Mouse (Mus musculus) brain, adult 2 months (tissue): ENCODE data around the gene Mogat2.

Experiments
- DNase-seq: peaks from one replicate; pipeline ENCODE4 v3.0.0; 2011; ENCODE audit warnings: low read depth, low spot score

Mogat2 gene

DNA sequence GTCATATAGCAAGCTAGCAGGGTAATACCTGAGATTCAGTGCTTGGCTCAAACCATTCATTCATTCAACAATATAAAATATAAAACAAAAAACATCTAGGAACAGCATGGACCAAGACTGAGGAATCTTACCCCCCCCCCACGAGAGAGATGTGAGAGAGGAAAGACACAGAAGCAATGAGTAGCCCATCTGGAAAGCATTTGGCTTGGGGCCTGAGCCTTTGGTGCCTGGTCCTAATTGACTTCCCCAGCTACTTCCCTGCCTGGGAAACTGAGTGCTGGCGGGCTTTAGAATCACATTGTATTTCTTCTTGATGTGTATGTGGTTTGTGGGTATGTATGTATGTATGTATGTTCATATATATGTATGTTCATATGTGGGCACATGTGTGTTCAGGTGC lies 2.8 kb downstream of the Mogat2 start:
- DNase-seq: no peak

DNA sequence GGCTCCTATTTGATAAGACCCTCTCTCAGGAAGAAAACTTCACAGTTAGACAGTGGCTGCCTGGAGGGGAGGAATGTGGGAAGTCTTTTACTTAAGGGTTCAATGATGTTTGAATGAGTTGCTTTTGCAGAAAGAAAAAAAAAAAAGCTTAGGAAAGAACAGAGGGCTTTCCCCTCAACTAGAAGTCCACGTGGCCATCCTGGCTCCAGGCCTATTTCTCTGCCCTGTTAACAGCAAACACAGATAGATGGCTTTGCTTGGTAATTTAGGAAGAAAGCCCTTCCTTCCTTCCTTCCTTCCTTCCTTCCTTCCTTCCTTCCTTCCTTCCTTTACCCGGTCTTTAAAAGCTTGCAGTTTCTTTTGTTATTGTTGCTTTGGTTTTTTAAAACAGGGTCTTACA lies 3.5 kb downstream of the Mogat2 start:
- DNase-seq: no peak

DNA sequence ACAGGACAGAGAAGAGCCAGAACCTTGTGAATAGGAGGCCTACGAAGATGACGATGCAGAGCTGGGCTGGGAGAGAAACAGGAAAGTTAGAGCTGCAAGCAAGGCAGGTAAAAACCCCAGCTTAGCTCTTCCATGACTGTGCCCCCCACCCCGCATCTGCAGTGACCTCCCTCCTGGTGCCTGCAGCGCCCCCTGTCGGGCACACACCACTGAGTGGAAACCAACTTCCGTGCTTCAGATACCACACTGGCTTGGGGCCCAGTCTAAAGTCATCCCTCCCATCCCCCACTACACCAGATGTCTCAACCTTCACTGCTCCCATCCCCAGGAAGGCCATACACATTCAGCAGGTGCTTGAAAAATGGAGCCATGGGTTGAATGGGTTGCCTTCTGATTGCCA lies 5.8 kb downstream of the Mogat2 start:
- DNase-seq: no peak

DNA sequence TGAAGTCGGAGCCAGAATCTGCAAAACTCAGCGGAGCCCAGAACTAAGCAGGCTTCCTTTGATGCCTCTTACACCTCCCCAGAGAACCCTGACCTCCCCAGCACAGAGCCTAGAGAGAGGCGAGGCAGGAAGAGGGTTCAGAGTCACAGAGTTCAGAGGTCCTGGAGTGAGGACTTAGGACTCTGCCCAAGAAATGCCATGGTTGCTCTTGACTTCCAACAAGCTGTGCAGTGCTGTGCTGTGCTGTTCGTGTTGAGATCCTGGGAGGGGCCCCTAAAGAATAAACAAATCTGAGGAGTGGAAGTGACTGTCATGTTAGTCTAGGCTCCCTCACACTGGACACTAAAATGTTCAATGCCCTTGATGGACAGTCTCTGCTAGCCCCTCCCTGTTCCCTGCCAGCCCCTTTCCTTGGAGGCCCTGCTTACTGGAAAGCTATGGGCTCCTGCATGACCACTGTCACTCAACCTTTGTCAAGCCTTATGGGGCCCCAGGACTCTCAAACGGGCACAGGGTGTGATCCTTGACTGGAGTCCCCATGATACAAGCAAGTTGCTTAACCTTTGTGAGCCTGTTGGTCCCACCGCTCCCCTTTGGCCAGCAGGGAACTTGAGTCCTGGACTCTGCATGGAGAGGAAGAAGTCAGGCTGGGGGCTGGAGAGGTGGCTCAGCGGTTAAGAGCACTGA lies 8.2 kb downstream of the Mogat2 start:
- no peak for DNase-seq

DNA sequence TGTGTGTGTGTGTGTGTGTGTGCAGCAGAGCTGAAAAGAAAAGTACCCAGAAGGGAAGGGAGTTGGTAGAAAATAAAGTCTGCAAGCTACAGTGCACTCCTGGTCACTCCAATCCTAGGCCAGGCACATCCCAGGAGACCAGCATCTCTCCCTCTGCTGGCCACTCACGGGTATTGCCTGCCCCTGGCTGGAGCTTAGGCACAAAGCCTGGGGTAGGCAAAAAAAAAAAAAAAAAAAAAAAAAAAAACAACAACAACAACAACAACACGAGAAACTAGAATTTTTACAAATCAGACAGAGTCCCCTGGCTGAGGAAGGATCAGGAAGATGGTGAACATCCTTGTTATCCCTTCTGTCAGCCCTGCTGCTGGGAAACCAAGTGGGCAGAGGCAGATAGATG lies 9.0 kb downstream of the Mogat2 start:
- peak; percentile 71 for DNase-seq

DNA sequence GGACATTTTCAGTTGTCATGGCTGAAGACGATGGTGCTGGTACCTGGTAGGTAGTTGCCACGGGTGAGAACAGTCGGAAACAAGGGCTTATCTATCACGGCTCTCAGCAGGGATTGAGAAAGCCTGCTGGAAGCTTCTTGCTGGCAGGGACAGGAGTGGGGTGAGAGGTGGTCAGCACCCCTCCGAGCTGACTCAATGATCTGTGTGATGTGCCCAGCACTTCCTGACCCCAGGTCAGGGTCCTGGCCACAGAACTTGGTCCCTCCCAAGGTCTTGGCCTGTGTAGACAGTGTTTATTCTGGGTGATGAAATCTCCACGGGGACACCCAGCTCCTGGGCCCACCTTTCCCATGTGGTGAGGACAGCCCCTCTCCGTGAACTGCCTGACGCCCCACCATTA lies 9.6 kb downstream of the Mogat2 start:
- no peak for DNase-seq

DNA sequence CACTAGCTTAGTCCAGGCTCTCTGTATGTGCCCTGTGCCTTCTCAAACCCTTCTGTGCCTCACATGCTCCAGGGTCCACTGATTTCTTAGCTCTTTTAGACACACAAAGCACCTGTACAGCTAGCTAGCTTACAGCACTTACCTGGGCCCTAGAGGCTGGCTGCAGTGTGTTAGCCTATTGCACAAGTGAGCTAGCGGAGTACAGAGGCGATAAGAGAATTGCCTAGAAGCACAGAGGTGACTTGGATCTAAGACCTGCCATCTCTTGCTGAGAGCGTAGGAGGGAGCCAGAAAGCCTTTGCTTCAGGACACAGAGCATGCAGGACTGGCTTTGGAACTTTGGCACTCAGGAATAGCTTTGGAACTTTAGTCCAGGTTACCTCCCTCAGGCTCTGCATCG lies 11.2 kb downstream of the Mogat2 start:
- no peak for DNase-seq

DNA sequence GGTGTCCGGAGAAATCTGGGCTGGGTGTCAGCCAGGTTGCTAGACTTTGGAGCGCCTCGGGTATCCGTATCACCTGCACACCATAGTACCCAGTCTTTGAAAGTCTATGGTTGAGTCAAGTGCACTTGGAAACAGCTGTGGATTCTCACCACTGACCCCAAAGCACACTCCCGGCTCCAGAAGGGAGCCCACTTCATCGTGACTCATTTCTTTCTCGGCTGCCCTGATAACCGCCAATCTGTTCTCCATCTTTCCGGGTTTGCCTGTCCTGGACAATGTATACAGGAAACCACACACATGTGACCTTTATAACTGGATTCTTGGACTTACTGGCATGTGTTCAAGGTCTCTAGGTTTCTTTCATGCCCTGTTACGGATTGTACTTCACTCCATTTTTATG lies 11.8 kb downstream of the Mogat2 start:
- DNase-seq: no peak

DNA sequence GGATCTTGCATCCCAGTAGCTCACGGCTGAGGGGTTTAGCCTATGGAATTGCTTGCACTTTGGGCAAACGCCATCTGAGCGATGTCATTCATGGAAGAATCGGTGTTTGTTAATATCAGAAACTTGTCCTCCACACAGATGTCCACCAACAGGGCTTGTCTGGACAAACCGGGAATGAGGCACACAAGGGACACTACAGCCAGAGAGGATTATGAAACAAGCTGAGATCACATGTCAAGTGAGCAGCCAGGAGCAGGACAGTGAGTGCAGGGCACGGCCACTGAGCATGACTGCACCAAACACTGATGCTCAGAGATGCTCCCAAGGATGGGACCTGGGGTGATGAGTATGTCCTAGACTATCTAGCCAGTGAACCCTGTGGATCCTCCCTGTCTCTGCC lies 13.0 kb downstream of the Mogat2 start:
- DNase-seq: peak; percentile 22

DNA sequence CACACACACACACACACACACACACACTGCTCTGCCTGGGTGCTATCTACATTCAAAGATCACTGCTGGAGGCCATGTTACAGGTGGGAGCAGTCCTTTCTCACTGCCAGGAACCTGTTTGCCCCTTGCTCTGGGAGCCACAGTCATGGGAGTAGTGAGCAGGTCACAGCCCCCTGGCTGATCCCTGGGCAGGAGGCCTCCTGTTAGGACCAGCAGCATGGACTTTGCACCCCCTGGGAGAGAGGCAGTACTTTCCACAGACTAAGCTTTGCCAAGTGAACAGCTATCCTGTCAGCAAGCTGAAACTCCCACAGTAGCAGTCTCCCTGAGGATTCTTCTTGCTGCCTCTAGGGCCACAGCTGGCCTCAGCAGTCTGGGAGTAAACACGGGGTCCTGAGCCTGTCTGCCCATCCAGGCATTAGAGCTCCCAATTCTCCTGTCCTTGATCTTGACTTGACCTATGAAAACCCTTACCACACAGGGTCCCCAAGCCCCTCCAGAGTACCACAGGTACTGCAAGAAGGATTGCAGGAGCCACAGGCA lies 13.7 kb downstream of the Mogat2 start:
- DNase-seq: no peak

DNA sequence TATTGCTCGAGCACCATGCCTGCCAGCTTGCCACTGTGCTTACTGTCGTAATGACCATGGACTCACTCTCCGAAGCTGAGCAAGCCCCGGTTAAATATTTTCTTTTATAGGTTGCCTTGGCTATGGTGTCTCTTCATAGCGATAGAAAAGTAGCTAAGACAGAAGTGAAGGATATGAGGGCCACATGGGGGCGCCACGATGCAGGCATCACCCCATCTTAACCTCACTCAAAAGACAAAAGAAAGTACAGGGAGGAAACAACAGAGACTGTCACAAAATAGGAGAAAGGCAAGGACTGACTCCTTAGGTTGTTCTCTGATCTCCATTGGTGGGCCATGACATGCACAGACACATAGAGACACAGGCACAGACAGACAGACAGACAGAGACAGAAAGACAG lies 14.2 kb downstream of the Mogat2 start:
- peak; percentile 46 for DNase-seq

DNA sequence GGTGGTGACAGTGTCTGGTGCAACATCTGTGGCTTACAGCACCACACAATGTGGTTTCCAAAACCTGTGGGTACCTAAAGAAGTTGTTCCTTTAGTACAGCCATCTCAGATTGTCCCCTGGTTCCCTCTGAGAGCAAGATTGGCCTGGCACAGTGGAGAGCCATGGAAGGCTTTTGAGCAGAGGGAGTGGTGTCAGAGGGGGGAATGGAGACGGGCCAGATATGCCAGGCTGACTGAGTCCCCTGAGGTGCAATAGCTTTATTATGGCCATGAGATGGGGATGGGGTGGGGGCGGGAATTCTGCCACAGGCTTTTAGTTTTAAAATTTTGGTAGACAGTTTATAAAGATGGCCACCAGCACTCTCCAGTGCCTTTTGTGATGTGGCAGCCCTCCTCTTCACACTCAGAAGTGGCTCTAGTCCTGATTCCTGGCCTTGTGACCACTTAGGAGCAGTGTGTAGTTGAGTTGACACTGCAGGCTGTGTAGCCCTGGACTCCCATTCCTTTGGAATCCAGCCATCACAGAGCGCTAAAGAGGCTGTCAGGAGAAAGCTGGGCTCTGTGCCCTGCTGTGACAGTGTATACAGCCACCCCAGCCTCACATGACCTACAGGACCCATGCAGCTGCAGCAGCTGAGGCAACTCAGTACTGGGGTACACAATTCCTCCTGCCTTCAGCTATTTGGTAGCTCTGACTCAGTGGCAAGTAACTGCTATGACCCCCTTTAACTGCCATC lies 20.9 kb downstream of the Mogat2 start:
- DNase-seq: peak; percentile 89

DNA sequence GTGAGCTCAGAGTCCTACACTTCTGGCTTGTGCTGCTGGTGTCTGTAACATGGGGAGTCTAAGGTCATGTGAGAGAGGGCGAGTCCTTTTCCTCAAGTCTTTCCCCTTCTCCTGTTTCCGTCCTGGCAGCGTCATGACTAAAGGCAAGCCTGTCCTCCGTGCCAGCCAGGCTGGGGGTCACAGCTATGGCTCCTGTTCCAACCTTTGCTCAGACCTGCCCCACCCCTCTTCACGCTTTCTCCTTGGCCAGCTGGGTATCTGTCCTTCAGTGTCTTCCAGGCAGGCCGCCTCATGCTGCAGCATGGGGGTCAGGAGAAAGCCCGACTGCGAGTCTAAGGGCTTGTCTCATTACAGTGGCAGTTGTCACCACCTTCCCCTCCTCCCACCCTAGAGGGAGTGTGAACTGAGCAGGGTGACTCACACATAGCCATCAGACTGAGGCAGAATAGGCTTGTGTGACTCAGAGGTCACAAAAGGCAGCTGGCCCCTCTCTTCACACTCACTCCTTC lies 23.0 kb downstream of the Mogat2 start:
- peak; percentile 69 for DNase-seq

DNA sequence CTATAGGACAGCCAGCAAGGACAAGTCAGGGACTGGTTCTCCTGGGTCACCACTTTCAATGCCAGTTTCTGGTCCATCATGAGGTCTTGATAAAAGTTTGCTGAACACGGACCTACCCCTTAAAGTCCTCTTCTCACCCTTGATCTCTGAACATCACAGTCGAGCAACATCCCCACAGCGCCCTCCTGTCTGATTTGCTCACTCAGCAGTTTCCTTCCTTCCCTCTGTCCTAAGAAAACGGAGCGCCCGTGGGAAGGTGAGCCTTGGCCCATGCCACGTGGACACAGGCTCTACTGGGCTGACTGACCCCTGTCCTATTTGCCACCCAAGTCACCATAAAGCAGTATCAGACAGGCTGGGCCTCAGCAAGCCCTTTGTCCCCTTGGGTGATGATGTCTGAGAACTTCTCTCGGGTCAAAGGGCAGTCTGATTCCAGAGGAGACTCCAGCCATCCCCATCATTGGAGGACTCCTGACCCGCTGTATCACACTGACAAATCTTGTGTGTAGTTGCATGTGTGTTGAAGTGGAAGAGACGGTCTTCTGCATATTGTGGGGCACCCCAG lies 23.7 kb downstream of the Mogat2 start:
- DNase-seq: no peak

DNA sequence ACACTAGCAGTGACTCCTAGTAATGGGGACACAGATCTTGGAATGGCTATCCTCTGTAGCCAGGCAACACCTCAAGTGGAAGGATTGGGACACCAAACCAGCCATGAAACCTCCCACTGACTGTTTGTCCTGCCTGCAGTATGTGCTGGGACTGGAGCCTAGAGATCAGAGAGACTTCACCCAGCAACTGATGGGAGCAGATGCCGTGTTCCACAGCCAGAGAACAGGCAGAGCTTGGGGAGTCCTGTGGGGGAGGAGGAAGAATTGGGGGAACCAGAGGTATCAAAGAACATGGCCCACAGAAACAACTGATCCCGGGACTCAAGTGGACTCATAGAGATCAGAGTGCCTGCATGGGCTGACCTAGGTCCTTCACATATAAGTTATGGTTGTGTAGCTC lies 24.7 kb downstream of the Mogat2 start:
- DNase-seq: peak; percentile 33

DNA sequence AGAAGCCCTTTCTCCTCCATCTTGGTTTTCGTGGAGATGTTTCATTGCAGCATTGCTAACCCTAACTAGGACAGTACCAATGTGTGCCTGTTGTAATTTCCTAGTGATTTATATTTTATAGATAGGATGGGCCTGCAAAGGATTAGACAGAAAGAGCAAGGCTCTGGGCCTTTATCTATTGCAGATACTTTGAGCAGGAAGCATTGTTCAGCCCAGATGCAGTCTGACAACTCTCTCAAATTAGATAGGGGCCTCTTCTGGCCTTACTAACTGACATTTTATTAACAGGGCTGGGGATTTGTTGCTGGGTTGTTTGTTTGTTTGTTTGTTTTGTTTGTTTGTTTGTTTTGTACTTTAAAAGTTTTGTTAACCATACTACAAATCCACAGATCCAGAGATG lies 25.4 kb downstream of the Mogat2 start:
- DNase-seq: no peak

DNA sequence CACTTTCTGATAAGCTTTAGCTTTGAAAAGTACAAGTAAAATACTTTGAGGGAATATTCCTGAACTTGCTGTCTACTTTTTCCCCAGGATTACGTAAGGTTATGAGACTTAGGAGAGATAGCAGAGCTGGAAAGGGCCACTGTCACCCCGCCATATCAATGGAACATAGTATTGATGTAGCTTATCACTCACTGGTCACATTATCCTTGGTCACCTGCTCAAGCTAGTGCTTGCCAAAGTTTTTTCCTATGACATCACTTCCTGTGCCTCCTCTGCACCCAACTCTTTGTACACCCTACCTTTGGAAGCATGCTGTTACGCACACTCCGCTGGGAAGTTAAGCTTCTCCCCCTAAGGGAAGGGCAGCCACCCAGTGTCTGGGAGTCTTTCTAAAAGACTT lies 29.7 kb downstream of the Mogat2 start:
- no peak for DNase-seq

DNA sequence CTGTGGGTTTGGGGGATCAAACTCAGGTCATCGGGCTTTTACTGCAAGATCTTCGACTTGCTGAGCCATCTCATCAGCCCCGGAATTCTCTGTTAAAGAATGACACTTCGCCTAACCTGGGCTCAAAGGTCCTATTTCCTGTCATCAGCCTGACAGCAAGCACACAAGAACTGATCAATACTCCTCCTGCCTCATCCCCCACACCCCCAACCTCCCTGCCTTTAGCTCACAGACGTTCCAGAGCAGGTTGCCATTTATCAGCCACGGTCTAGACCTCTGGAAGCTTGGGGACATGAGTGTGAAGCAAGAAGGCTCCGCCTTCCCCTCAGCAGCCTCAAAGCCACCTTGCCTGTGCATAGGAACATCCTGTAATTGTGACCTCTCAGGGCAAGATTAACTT lies 32.1 kb downstream of the Mogat2 start:
- no peak for DNase-seq

DNA sequence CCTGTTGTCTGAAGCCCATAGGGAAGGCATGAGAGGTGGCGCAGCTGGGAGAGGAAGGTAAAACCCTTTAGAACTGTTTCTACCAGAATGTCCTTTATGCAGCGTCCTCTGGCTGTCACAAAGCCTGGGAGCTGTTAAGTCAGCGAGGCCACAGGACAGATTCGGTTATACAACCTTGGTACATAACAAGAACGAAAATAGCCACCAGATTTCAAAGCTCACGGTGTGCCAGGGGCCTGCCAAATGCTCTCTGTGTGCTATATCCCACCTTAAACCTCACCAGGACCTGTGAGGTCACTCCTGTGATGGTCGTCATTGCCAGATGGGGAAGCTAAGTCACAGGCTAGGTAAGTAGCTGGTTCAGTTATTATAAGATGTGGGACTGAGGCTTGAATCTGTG lies 36.3 kb downstream of the Mogat2 start:
- no peak for DNase-seq

DNA sequence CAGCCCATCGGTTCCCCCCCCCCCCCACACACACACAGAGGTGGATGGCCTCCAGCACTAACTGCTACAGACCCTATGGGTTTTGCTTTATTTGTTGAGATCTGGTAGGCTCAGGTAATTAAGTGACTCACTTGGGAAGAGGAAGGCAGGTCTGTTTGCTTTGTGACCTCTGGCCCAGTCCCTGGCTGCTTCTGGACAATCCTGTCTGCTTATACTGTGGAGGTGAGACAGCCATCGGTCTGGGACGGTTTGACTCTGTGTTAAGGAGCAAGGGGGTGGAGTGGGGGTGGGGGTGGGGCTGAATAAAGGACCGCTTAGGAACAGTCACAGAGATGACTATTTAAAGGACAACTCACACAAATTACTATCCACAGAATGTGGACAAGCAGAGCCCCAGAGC lies 38.1 kb downstream of the Mogat2 start:
- DNase-seq: no peak

DNA sequence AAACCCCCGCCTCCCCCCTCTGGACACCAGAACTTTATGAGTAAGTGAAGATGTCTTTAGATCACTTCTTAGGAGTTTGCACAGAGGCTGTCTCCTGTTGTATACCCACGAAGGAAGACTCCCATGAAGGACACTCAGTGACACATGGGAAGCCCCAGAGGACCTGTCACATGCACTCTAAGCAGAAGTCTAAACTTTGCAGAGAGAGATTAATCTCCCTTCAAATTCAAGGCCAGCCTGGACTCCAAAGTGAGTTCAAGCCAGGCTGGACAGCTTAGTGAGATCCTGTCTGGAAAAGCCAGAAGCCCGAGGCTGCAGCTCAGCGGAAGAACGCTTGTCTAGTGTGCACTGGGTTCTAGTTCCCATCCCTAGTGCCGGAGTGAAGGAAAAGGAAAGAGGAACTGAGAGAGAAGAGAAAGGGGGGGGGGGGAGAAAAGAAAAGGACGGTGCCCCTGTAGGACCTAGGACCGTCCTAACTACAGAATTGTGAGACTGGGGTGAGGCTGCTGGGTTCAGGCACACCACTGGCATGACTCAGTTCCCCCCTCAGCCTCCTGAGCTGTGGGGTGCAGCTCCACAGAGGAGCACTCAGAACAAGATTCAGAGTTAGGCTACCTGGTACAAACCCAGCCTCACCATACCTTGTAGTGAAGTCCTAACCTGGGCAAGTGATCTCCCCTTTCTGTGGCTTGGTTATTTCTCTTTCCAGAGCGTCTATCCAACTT lies 38.8 kb downstream of the Mogat2 start:
- DNase-seq: no peak

DNA sequence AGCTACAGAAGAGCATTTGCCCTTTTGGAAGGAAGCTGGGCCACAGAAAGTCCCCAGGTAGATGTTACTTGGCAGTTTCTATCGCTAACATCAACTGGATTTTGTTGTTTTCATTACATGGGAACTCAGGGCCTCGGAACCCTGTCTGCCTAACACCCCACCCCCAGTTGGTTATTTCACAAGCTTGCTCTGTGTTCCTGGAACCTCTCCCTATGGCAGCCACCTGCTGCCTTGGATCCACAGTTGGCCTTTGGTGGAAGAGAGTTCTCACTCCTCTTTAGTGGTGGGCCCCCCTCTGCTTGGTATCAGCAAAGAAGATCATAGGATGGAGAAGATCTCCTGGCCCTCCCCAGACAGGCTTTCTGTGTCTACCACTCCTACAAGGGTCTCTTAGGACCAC lies 39.6 kb downstream of the Mogat2 start:
- no peak for DNase-seq
